Mouse (Mus musculus): ENCODE measurements around the gene Clcn3.

The Clcn3 gene

DNA sequence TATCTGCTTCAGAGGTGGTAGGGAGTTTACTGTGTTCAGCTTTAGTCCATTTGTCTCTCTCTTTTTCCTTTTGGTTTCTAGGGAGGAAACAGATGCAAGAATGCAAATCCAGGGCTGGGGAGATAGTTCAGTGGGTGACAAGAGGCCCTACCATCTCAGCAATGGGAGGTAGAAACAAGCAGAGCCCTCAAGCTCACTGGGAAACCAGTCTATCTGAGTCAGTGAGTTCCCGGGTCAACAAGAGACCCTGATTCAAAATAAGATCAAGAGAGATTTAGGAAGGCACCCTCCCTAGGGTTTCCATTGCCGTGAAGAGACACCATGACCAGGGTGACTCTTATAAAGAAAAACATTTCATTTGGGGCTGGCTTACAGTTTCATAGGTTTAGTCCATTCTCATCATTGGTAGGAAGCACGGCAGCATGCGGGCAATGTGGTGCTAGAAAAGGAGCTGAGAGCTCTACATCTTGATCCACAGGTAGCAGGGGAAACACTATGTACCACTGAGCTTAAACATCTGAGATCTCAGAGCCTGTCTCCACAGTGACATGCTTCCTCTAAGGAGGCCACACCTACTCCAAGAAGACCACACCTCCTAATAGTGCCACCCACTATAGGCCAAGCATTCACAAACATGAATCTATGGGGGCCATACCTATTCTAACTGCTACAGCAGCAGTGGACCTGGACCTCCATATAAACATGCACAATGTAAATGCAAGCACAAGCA, 114.7 kb downstream of the Clcn3 start:
- no peak for DNase-seq

GRCm38 (mm10) chr8:60867468-60868115, 115.5 kb downstream of the Clcn3 start:
- DNase-seq, result no peak

- DNase-seq, result peak; percentile 87
Measured at GRCm38 (mm10) chr8:60865504-60866114, 117.5 kb downstream of the Clcn3 start.

DNA sequence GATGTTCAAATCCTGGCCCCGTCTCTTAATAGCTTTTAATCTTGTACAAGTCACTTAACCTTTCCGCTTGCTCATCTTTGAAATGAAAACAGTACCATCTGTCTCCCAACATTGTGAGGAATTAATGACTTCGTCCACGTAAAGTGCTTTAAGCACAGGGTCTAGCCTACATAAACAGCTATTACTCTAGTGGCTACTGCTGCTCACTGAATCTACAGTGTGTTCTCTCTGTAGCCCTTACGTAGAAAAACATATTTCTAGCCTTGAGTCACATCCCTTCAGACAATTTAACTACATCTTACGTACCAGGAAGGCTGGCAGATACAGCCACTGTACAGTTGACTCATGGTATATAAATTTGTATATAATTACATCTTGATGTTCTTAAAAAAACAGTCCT, 118.2 kb downstream of the Clcn3 start:
- no peak for DNase-seq

GRCm38 (mm10) chr8:60861783-60862182, 121.3 kb downstream of the Clcn3 start:
- DNase-seq, result no peak

GRCm38 (mm10) chr8:60860749-60861148, 122.4 kb downstream of the Clcn3 start:
- DNase-seq, result no peak

Data from embryo, embryonic 11 days (tissue).